Mouse (Mus musculus): ENCODE measurements around the gene Tmem182. TPM values are rescaled to one million over a fixed set of nuclear protein-coding genes. Genes with fewer than 3 reads are reported as not detected.

The Tmem182 gene
- total and polyA plus RNA-seq, 3 experiments = 0.11 TPM; not detected in 2

GRCm38 (mm10) chr1:40790324-40791141, 14.9 kb upstream of the Tmem182 start, which contains the start of gene Mfsd9:
TSS of gene Mfsd9 (minus strand) at chr1:40790687.
- Histone ChIP-seq H3K36me3 (replicated peaks) (peaks cover 8% of the 10 kb centered on the region), H3K4me1 (ENCODE audit: insufficient read depth, low read depth, low read length) (peaks cover 18% of the 10 kb centered on the region), H3K4me3 (ENCODE audit: low read depth, low read length) (peak within 1 kb of the TSS; percentile 84), H3K9me3 (replicated peaks) (no peaks in the 10 kb centered on the region), H3K27me3 (ENCODE audit: insufficient read depth, low read length) (peaks cover 2% of the 10 kb centered on the region; the same call in 1 of the 2 replicates)
- DNase-seq (ENCODE audit: low spot score) (peak; percentile 89), ATAC-seq (ENCODE audit: extremely low read depth, insufficient number of reproducible peaks, low FRiP score, poor library complexity, severe bottlenecking) (peak; percentile 81)
- TF ChIP-seq CTCF (IDR thresholded peaks at IDR 0.05; ENCODE audit: low read depth, low read length) (no peak), TAL1 (conservative IDR thresholded peaks at IDR 0.05; ENCODE audit: low read depth, low read length) (no peak), POLR2AphosphoS5 (IDR thresholded peaks at IDR 0.05; ENCODE audit: insufficient replicate concordance, low read depth, low read length) (no peak), GATA1 (IDR thresholded peaks at IDR 0.05; ENCODE audit: borderline replicate concordance, low read length) (no peak), GATA2 (IDR thresholded peaks at IDR 0.05; ENCODE audit: borderline replicate concordance, low read depth, low read length) (no peak)

GRCm38 (mm10) chr1:40795508-40795907, 9.9 kb upstream of the Tmem182 start:
- TF ChIP-seq TAL1 (conservative IDR thresholded peaks at IDR 0.05; ENCODE audit: low read depth, low read length) (no peak), CTCF (IDR thresholded peaks at IDR 0.05; ENCODE audit: low read depth, low read length) (no peak), GATA1 (IDR thresholded peaks at IDR 0.05; ENCODE audit: borderline replicate concordance, low read length) (no peak), POLR2AphosphoS5 (IDR thresholded peaks at IDR 0.05; ENCODE audit: insufficient replicate concordance, low read depth, low read length) (no peak), GATA2 (IDR thresholded peaks at IDR 0.05; ENCODE audit: borderline replicate concordance, low read depth, low read length) (no peak)
- ATAC-seq (ENCODE audit: extremely low read depth, insufficient number of reproducible peaks, low FRiP score, poor library complexity, severe bottlenecking) = no peak
- Histone ChIP-seq H3K9me3 (replicated peaks) (no peaks in the 10 kb centered on the region), H3K36me3 (replicated peaks) (no peaks in the 10 kb centered on the region), H3K4me1 (ENCODE audit: insufficient read depth, low read depth, low read length) (peaks cover 4% of the 10 kb centered on the region), H3K4me3 (ENCODE audit: low read depth, low read length) (no peak overlapping the region), H3K27me3 (ENCODE audit: insufficient read depth, low read length) (peaks cover 4% of the 10 kb centered on the region)
- DNase-seq (ENCODE audit: low spot score) = no peak

GRCm38 (mm10) chr1:40797348-40797747, 8.1 kb upstream of the Tmem182 start:
- DNase-seq (ENCODE audit: low spot score) (peak; percentile 70), ATAC-seq (ENCODE audit: extremely low read depth, insufficient number of reproducible peaks, low FRiP score, poor library complexity, severe bottlenecking) (peak; percentile 88)
- Histone ChIP-seq H3K36me3 (replicated peaks) (no peaks in the 10 kb centered on the region), H3K27me3 (ENCODE audit: insufficient read depth, low read length) (peaks cover 4% of the 10 kb centered on the region), H3K4me1 (ENCODE audit: insufficient read depth, low read depth, low read length) (no peaks in the 10 kb centered on the region), H3K9me3 (replicated peaks) (no peaks in the 10 kb centered on the region), H3K4me3 (ENCODE audit: low read depth, low read length) (no peak overlapping the region)
- TF ChIP-seq CTCF (IDR thresholded peaks at IDR 0.05; ENCODE audit: low read depth, low read length) (peak; percentile 93), GATA1 (IDR thresholded peaks at IDR 0.05; ENCODE audit: borderline replicate concordance, low read length) (no peak), POLR2AphosphoS5 (IDR thresholded peaks at IDR 0.05; ENCODE audit: insufficient replicate concordance, low read depth, low read length) (no peak), TAL1 (conservative IDR thresholded peaks at IDR 0.05; ENCODE audit: low read depth, low read length) (no peak)

- Histone ChIP-seq H3K4me3 (ENCODE audit: low read depth, low read length) (no peak overlapping the region), H3K4me1 (ENCODE audit: insufficient read depth, low read depth, low read length) (no peaks in the 10 kb centered on the region), H3K9me3 (replicated peaks) (no peaks in the 10 kb centered on the region), H3K36me3 (replicated peaks) (no peaks in the 10 kb centered on the region), H3K27me3 (ENCODE audit: insufficient read depth, low read length) (peaks cover 4% of the 10 kb centered on the region)
- no peak for TF ChIP-seq POLR2AphosphoS5 (IDR thresholded peaks at IDR 0.05; ENCODE audit: insufficient replicate concordance, low read depth, low read length)
- TF ChIP-seq CTCF (IDR thresholded peaks at IDR 0.05; ENCODE audit: low read depth, low read length) = no peak
- no peak for TF ChIP-seq GATA1 (IDR thresholded peaks at IDR 0.05; ENCODE audit: borderline replicate concordance, low read length)
- TF ChIP-seq GATA2 (IDR thresholded peaks at IDR 0.05; ENCODE audit: borderline replicate concordance, low read depth, low read length) = no peak
- TF ChIP-seq TAL1 (conservative IDR thresholded peaks at IDR 0.05; ENCODE audit: low read depth, low read length) = no peak
- no peak for ATAC-seq (ENCODE audit: extremely low read depth, insufficient number of reproducible peaks, low FRiP score, poor library complexity, severe bottlenecking)
- DNase-seq (ENCODE audit: low spot score) = no peak
Observed at GRCm38 (mm10) chr1:40799121-40799520, 6.3 kb upstream of the Tmem182 start.

GRCm38 (mm10) chr1:40800908-40801307, 4.5 kb upstream of the Tmem182 start:
- Histone ChIP-seq H3K9me3 (replicated peaks) (no peaks in the 10 kb centered on the region), H3K4me1 (ENCODE audit: insufficient read depth, low read depth, low read length) (no peaks in the 10 kb centered on the region), H3K36me3 (replicated peaks) (no peaks in the 10 kb centered on the region), H3K27me3 (ENCODE audit: insufficient read depth, low read length) (peaks cover 2% of the 10 kb centered on the region), H3K4me3 (ENCODE audit: low read depth, low read length) (no peak overlapping the region)
- DNase-seq (ENCODE audit: low spot score) (no peak), ATAC-seq (ENCODE audit: extremely low read depth, insufficient number of reproducible peaks, low FRiP score, poor library complexity, severe bottlenecking) (no peak)
- no peak for TF ChIP-seq TAL1 (conservative IDR thresholded peaks at IDR 0.05; ENCODE audit: low read depth, low read length)
- TF ChIP-seq GATA2 (IDR thresholded peaks at IDR 0.05; ENCODE audit: borderline replicate concordance, low read depth, low read length) = no peak
- TF ChIP-seq GATA1 (IDR thresholded peaks at IDR 0.05; ENCODE audit: borderline replicate concordance, low read length) = no peak
- TF ChIP-seq POLR2AphosphoS5 (IDR thresholded peaks at IDR 0.05; ENCODE audit: insufficient replicate concordance, low read depth, low read length) = no peak
- no peak for TF ChIP-seq CTCF (IDR thresholded peaks at IDR 0.05; ENCODE audit: low read depth, low read length)

- DNase-seq (ENCODE audit: low spot score) = peak; percentile 9
- no peak; the same call in 1 of the 2 replicates for ATAC-seq (ENCODE audit: extremely low read depth, insufficient number of reproducible peaks, low FRiP score, poor library complexity, severe bottlenecking)
- H3K4me3 ChIP-seq (ENCODE audit: low read depth, low read length) = no peak overlapping the region
Observed at GRCm38 (mm10) chr1:40802759-40803158, 2.6 kb upstream of the Tmem182 start.

More at GRCm38 (mm10) chr1:40802759-40803158, 2.6 kb upstream of the Tmem182 start:
- TF ChIP-seq TAL1 (conservative IDR thresholded peaks at IDR 0.05; ENCODE audit: low read depth, low read length) (no peak), CTCF (IDR thresholded peaks at IDR 0.05; ENCODE audit: low read depth, low read length) (peak; percentile 85)
- Histone ChIP-seq H3K4me1 (ENCODE audit: insufficient read depth, low read depth, low read length) (no peaks in the 10 kb centered on the region), H3K27me3 (ENCODE audit: insufficient read depth, low read length) (peaks cover 2% of the 10 kb centered on the region), H3K36me3 (replicated peaks) (no peaks in the 10 kb centered on the region), H3K9me3 (replicated peaks) (no peaks in the 10 kb centered on the region)
